Mouse (Mus musculus): ENCODE data around the gene Olfr301. TPM values are rescaled to one million over a fixed set of nuclear protein-coding genes. Genes with fewer than 3 reads are reported as not detected.

Gene Olfr301
- total RNA-seq (2021) = not detected

DNA sequence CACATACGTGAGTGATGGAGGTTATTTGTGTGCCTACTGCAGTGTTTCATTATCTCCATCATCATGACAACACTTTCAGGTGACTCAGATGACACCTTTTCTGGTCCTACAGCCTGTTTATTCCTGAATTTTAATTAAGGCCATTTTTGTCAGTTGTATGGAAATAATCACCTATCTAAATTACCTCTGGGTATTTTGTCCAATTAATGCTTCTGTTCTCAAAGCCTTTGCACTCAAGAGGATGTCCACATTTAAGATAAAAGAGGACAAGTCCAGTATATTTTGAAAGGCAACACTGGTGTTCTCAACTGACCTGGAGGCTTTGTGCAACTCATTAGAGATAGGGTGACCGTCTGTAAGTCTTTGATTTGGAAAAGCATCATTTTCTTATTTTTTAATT, at the start of gene Olfr301:
TSS of gene Olfr301 (plus strand) at position 301 of the 400 bp plus-strand sequence.
- intact Hi-C loops (cut with DNase I) = no loop called here
- DNase-seq = no peak

DNA sequence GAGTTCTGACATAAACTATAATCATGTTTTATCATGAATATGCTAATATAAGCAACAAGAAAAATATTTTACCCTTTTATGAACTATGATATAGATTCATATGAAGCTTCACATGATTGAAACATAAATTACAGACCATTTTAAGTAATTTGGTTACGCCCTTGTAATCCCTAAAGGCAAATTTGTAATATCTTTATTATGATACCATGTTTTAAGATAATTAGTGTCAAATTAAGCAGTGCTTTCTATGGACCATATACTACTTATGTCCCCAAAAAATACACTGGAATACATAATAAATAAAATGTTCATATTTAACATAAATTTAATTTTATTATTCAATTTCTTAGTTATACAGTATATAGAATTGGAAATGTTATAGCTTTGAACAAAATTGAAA, 36.8 kb upstream of the Olfr301 start, which contains the start of gene Olfr305:
TSS of gene Olfr305 (minus strand) at position 101 of the 400 bp plus-strand sequence.
- intact Hi-C loops (cut with DNase I) = no loop called here
- no peak for DNase-seq

DNA sequence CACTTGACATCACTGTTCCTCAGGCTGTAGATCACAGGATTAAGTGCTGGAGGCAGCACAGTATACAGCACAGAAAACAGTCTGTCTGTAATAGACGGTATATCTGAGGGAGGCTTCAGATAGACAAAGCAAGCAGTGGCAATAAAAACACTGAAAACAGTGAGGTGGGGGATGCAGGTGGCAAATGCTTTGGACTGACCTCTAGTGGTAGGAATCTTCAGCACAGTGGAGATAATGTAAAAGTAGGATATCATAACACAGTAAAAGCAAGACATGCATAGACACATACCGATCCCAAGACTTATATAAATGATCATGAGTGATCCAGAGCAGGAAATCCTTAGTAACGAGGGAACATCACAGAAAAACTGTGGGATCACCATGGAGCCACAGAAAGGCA, 17.9 kb upstream of the Olfr301 start:
- intact Hi-C loops (cut with DNase I) = no loop called here
- DNase-seq = no peak

DNA sequence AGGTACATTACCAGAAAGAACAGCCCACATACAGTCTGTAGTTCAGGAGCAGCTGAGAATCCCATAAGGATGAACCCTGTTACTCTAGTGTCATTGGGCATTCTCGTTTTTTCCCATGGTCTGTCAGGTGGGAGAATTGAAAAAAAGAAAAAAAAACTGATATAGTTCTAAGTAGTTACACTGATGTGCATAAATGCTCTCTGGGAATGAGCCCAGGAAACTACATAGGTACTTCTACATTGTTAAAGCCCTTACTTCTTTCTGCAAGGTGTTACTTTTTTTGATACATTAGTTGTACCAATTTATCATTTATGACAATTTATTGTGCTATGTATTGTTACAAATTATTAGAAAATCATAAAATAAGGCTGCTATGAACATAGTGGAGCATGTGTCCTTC, 17.1 kb upstream of the Olfr301 start, which contains the start of gene Olfr304:
TSS of gene Olfr304 (minus strand) at position 101 of the 400 bp plus-strand sequence.
- DNase-seq = no peak
- intact Hi-C loops (cut with DNase I) = no loop called here

DNA sequence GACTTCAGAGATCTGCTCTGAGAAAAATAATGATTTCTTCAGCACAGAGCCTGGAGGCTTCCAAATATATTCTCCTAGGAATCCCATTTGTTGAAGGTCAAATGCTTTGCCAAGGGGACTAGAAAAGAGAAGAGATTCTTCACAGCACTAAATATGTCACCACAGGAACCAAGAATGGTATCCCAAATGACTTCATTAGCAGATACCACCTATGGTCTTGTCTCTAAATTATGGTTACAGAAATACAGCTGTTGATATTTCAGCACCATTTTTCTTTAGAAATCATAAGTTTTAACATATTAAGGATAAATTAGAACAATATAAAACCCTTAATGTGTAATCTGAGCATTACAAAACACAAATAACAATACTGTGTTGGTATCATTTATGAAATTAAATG, 6.0 kb upstream of the Olfr301 start, which contains the start of gene Olfr303:
TSS of gene Olfr303 (minus strand) at position 101 of the 400 bp plus-strand sequence.
- intact Hi-C loops (cut with DNase I) = no loop called here
- DNase-seq = no peak

DNA sequence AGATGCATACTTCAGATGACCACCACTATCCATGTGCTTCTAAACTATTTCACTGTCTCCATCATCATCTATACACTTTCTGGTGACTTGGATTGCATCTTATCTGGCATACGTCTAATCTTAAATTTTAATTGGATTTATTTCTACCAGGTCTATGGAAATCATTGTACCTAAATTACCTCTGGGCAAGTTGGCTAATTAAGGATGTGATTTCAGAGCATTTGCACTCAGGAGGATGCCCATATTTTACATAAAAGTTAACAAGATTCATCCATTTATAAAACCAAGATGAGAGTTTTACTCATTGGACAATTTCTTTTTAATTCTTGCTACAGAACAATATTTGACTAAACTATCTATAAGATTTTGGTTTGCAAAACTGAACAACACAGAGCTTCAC, 56.0 kb downstream of the Olfr301 start, which contains the start of gene Olfr299:
TSS of gene Olfr299 (plus strand) at position 301 of the 400 bp plus-strand sequence.
- intact Hi-C loops (cut with DNase I) = no loop called here
- no peak for DNase-seq

Other genes with a start within 250 kb of the Olfr301 start
- gene Vmn2r75, start 232.1 kb upstream of the Olfr301 start, total RNA-seq (2021) = not detected
- gene Vmn2r76, start 157.5 kb upstream of the Olfr301 start, total RNA-seq (2021) = not detected
- not detected for gene Olfr310, start 126.7 kb upstream of the Olfr301 start, total RNA-seq (2021)
- gene Olfr309, start 90.1 kb upstream of the Olfr301 start, total RNA-seq (2021) = not detected
- gene Olfr308, start 78.2 kb upstream of the Olfr301 start, total RNA-seq (2021) = not detected
- gene Olfr307, start 66.3 kb upstream of the Olfr301 start, total RNA-seq (2021) = not detected
- gene Olfr305, start 36.9 kb upstream of the Olfr301 start, total RNA-seq (2021) = not detected
- gene Olfr304, start 17.2 kb upstream of the Olfr301 start, total RNA-seq (2021) = not detected
- gene Olfr303, start 6.1 kb upstream of the Olfr301 start, total RNA-seq (2021) = not detected
- not detected for gene Olfr299, start 56.1 kb downstream of the Olfr301 start, total RNA-seq (2021)
- not detected for gene Olfr298, start 88.6 kb downstream of the Olfr301 start, total RNA-seq (2021)
- not detected for gene Olfr297, start 116.1 kb downstream of the Olfr301 start, total RNA-seq (2021)
- not detected for gene Olfr295, start 180.0 kb downstream of the Olfr301 start, total RNA-seq (2021)
- gene Olfr294, start 212.8 kb downstream of the Olfr301 start, total RNA-seq (2021) = not detected
- not detected for gene Olfr293, start 245.2 kb downstream of the Olfr301 start, total RNA-seq (2021)